Mouse (Mus musculus) liver, adult 2 months (tissue): ENCODE measurements around the gene Fam71a. TPM values are rescaled to one million over a fixed set of nuclear protein-coding genes. Genes with fewer than 3 reads are reported as not detected.

ENCODE experiments used
- DNase-seq: peaks from one replicate; pipeline ENCODE4 v3.0.0-alpha.2; 2011; ENCODE audit warnings: low read depth, low spot score; ENCODE audit errors: extremely low read depth
- H3K27ac ChIP-seq: fragments of 200-500 bp; replicated peaks from 2 replicates; pipeline ENCODE4 v1.5.1; 2012; ENCODE audit warnings: low read depth, mild to moderate bottlenecking, control low read depth, inconsistent platforms, low read length; ENCODE audit not compliant: insufficient read depth
- H3K27me3 ChIP-seq: fragments of 200-500 bp; 2 replicates; pipeline ENCODE4 v1.6.1; 2012; ENCODE audit warnings: mild to moderate bottlenecking, moderate library complexity, low read length, inconsistent platforms; ENCODE audit not compliant: control insufficient read depth, insufficient read depth
- H3K36me3 ChIP-seq: fragments of 200-500 bp; 2 replicates; pipeline ENCODE4 v1.6.1; 2012; ENCODE audit warnings: low read length, inconsistent platforms; ENCODE audit not compliant: control insufficient read depth, insufficient read depth
- H3K4me1 ChIP-seq: fragments of 200-500 bp; 2 replicates; pipeline ENCODE4 v1.6.1; 2011; ENCODE audit warnings: low read length; ENCODE audit not compliant: control insufficient read depth, insufficient read depth
- H3K4me3 ChIP-seq: fragments of 200-500 bp; 2 replicates; pipeline ENCODE4 v1.5.1; 2011; ENCODE audit warnings: low read depth, mild to moderate bottlenecking, control low read depth, low read length, moderate library complexity; ENCODE audit not compliant: insufficient read depth
- H3K79me2 ChIP-seq: fragments of 200-500 bp; 2 replicates; pipeline ENCODE4 v1.6.1; 2012; ENCODE audit warnings: inconsistent platforms, mild to moderate bottlenecking, low read length, moderate library complexity; ENCODE audit not compliant: control insufficient read depth, insufficient read depth
- H3K9ac ChIP-seq: fragments of 200-500 bp; 2 replicates; pipeline ENCODE4 v1.6.1; 2012; ENCODE audit warnings: low read depth, mild to moderate bottlenecking, control low read depth, inconsistent platforms, low read length
- CTCF ChIP-seq: fragments of 200-500 bp; IDR thresholded peaks from 2 replicates; pipeline ENCODE4 v1.5.1; 2011; ENCODE audit warnings: low read depth, low read length, control low read depth
- POLR2A ChIP-seq: fragments of 200-500 bp; IDR thresholded peaks from 2 replicates; pipeline ENCODE4 v1.6.1; 2011; ENCODE audit warnings: low read length, control low read depth; ENCODE audit not compliant: insufficient read depth; ENCODE audit errors: extremely low read depth
- WGBS: fragments of 180-500 bp; shearing (Covaris S2); methylation state at CpG from one replicate; pipeline ENCODE4 v1.1.7; 2018; 5-methylcytosine and 5-hydroxymethylcytosine counted together
- polyA plus RNA-seq: library from polyadenylated mRNA; depleted of rRNA; stranded (reverse); fragments of >200 nt; gene quantifications from 2 replicates; pipeline ENCODE4 v1.2.3, GENCODE M21; 2012
- total RNA-seq: library from RNA; depleted of rRNA; stranded (reverse); fragments of >200 nt; gene quantifications from 2 replicates; pipeline ENCODE4 v1.2.3, GENCODE M21; 2014

The Fam71a gene
- total and polyA plus RNA-seq, 2 experiments = not detected

DNA sequence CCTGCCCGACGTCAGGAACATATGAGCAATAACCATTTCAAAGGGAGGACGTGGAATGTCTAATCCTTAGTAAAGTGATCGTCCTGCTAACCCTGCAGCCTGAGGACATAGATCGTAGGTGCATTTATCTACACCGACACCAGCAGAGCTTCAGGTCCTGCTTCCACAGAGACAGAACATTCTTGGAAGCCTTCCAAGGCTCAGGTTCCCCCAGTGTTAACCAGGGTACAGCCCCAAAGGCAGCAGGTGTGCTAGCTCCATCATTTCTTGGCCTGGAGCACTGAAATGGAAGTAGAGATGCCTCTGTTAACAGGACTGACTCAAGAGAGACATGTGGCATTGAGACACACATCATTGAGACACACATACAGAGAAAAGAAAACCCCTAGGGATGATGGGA, 27.6 kb upstream of the Fam71a start:
- no peaks in the 10 kb centered on the region for H3K4me1 ChIP-seq
- no peak overlapping the region for H3K9ac ChIP-seq
- H3K27ac ChIP-seq = no peak overlapping the region
- H3K36me3 ChIP-seq = no peaks in the 10 kb centered on the region
- no peak for DNase-seq
- H3K27me3 ChIP-seq = no peaks in the 10 kb centered on the region
- no peaks in the 10 kb centered on the region for H3K79me2 ChIP-seq
- no peak overlapping the region for H3K4me3 ChIP-seq
- WGBS = 66% methylated on average over 6 of the region's 6 CpGs
- TF ChIP-seq POLR2A (no peak), CTCF (no peak)

- no peak overlapping the region for H3K4me3 ChIP-seq
- WGBS = 49% methylated on average over 6 of the region's 6 CpGs
- H3K79me2 ChIP-seq = no peaks in the 10 kb centered on the region
- H3K27me3 ChIP-seq = 0 out of 2 replicates have a peak, but pooled peaks cover 2% of the 10 kb centered on the region
- TF ChIP-seq CTCF = no peak
- no peak for TF ChIP-seq POLR2A
- H3K27ac ChIP-seq = no peak overlapping the region
- no peak overlapping the region for H3K9ac ChIP-seq
- H3K36me3 ChIP-seq = no peaks in the 10 kb centered on the region
- DNase-seq = no peak
- peaks cover 5% of the 10 kb centered on the region; the same call in 1 of the 2 replicates for H3K4me1 ChIP-seq
These were observed 25.2 kb upstream of the Fam71a start for GRCm38 (mm10) chr1:191189671-191190372.

DNA sequence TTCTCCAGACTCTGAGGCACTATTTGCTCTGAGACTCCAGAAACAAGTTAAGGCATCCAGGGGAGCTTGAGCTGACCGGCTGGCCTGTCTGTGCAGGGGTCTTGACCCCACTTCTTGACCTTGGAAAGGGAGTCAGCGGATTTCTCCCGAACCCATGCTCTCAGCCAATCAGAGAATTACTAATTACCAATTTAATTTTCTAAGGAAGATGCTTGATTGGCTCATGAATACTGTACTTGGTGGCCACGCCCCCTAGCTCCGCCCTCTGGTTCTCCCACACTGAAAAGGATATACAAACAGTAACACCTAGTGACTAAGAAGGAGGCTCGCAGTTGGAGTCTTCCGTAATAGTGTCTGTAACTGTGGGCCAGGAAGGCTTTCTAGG, 21.8 kb upstream of the Fam71a start:
- WGBS = 10% methylated on average over 7 of the region's 7 CpGs
- Histone ChIP-seq H3K27ac (no peak overlapping the region), H3K79me2 (no peaks in the 10 kb centered on the region), H3K9ac (no peak overlapping the region), H3K4me3 (no peak overlapping the region), H3K27me3 (0 out of 2 replicates have a peak, but pooled peaks cover 2% of the 10 kb centered on the region), H3K4me1 (peaks cover 13% of the 10 kb centered on the region), H3K36me3 (no peaks in the 10 kb centered on the region)
- DNase-seq = peak; percentile 25
- TF ChIP-seq CTCF (no peak), POLR2A (no peak)

- WGBS = 3% methylated on average over 16 of the region's 16 CpGs
- no peak overlapping the region for H3K9ac ChIP-seq
- no peak for DNase-seq
- H3K36me3 ChIP-seq = no peaks in the 10 kb centered on the region
- no peak overlapping the region for H3K4me3 ChIP-seq
- H3K27ac ChIP-seq = no peak overlapping the region
- no peak for TF ChIP-seq POLR2A
- no peak for TF ChIP-seq CTCF
- peaks cover 13% of the 10 kb centered on the region for H3K4me1 ChIP-seq
- H3K27me3 ChIP-seq = 0 out of 2 replicates have a peak, but pooled peaks cover 2% of the 10 kb centered on the region
- H3K79me2 ChIP-seq = no peaks in the 10 kb centered on the region
These were observed 21.3 kb upstream of the Fam71a start for GRCm38 (mm10) chr1:191185761-191186385.

DNA sequence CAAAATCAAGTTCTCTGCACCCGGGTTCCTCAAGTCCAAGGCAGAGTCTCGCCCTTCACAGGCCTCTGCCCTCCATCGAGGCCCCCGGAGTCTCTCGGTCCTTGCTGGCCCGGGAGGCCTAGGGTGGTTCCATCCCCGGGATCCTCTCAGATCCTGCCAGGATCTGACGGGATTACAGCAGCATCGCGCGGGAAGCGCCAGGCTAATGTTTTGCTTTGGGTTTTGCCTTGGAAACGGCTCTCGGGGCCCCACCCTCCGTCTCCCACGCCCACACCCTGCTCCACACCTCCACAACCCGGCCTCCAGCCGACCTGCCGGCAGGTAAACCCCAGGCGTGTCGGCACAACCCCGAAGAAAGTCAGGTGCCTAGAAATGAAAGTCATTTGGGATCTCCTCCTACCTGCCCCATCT, 20.2 kb upstream of the Fam71a start:
- Histone ChIP-seq H3K4me1 (peaks cover 13% of the 10 kb centered on the region), H3K27me3 (0 out of 2 replicates have a peak, but pooled peaks cover 2% of the 10 kb centered on the region), H3K27ac (no peak overlapping the region), H3K9ac (peak overlapping the region; percentile 8; the same call in 1 of the 2 replicates), H3K36me3 (no peaks in the 10 kb centered on the region), H3K4me3 (peak overlapping the region; percentile 45; the same call in 1 of the 2 replicates), H3K79me2 (no peaks in the 10 kb centered on the region)
- no peak for TF ChIP-seq CTCF
- 2% methylated on average over 22 of the region's 22 CpGs for WGBS
- no peak for DNase-seq
